23 mouse cellular contexts compared by ENCODE assay signal in the genomic region with DNA sequence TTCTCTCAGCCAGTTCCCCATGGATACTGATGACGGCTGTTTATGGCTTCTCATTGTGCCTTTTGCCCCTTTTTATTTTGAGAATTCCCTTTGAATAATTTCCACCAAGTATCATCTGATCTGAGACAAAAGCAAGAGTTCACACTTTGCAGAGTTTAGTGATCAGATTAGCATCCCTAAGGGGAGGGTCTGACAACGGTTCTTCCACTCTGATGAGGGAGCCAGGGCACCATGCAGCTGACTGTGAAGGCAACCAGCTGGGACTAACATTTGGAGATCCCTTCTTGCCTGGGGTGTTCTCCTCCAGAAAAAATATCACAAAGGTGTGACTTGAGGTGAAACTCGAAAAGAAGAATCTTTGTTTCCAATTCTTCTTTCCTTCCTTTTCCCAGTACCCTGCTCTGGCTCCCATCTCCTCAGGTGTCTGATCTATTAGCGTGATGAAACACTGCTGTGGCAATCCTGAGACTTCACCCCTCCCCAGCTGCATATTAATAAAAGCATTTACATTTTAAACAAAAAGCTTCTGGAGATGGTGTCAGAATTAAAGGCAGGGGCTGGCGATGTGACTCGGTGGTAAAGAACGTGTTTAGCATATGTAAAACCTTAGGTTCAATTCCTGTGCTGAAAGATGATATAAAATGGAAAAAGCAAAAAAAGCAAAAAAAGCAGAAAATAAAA. TPM values are rescaled to one million over a fixed set of nuclear protein-coding genes. Genes with fewer than 3 reads are reported as not detected.
"Had no signal": no experiment of that assay in that cellular context is flagged by ENCODE, and none has a peak within 500 bp of the region (broad histone marks: within the 10 kb centered on the region; RNA-seq: fewer than 3 reads in every experiment).

No protein-coding gene starts in this region.

- H3K27me3 ChIP-seq: limb, embryonic 12.5 days; limb, embryonic 15.5 days; neural tube, embryonic 12.5 days; neural tube, embryonic 15.5 days had no signal

- H3K9ac ChIP-seq: kidney, embryonic 15.5 days; limb, embryonic 12.5 days; limb, embryonic 15.5 days; liver, embryonic 14.5 days; liver, postnatal 0 days; lung, embryonic 14.5 days; neural tube, embryonic 12.5 days; neural tube, embryonic 15.5 days had no signal

- H3K4me2 ChIP-seq: kidney, embryonic 15.5 days; limb, embryonic 12.5 days; limb, embryonic 15.5 days; liver, embryonic 11.5 days; lung, embryonic 14.5 days; neural tube, embryonic 12.5 days; neural tube, embryonic 15.5 days had no signal

- DNase-seq: kidney, adult 11 months; kidney, adult 8-10 months; kidney, postnatal 10 days; kidney, postnatal 36 days; layer of hippocampus, postnatal 36 days; left cerebral cortex, postnatal 4 days; liver, postnatal 0 days; lung, embryonic 14.5 days; retina, postnatal 1 day; right cerebral cortex, postnatal 25 days; spleen, adult 18-20 months; thymus, adult 18-20 months; thymus, postnatal 36 days had no signal

- H3K9me3 ChIP-seq: kidney, embryonic 15.5 days; limb, embryonic 12.5 days; limb, embryonic 15.5 days; neural tube, embryonic 12.5 days; neural tube, embryonic 15.5 days had no signal

- H3K4me1 ChIP-seq: kidney, embryonic 15.5 days; limb, embryonic 12.5 days; limb, embryonic 15.5 days; neural tube, embryonic 12.5 days; neural tube, embryonic 15.5 days had no signal

- H3K36me3 ChIP-seq: kidney, embryonic 15.5 days; limb, embryonic 12.5 days; limb, embryonic 15.5 days; neural tube, embryonic 12.5 days; neural tube, embryonic 15.5 days had no signal

- H3K27ac ChIP-seq: kidney, embryonic 15.5 days; left cerebral cortex, adult 2 months; limb, embryonic 12.5 days; limb, embryonic 15.5 days; liver, embryonic 14.5 days; macrophage; neural tube, embryonic 12.5 days; neural tube, embryonic 15.5 days had no signal

- H3K4me3 ChIP-seq: kidney, embryonic 15.5 days; left cerebral cortex, adult 2 months; limb, embryonic 12.5 days; limb, embryonic 15.5 days; neural tube, embryonic 12.5 days; neural tube, embryonic 15.5 days had no signal

- ATAC-seq: liver, postnatal 0 days; lung, postnatal 0 days had no signal

RNA-seq across cellular contexts. Expression of a gene that starts 46.8 kb away (rescaled TPM):
- polyA plus RNA-seq: macrophage had no signal
